Mouse (Mus musculus) granulocyte monocyte progenitor cell, adult 5-6 weeks (primary cell): ENCODE results near the gene Ylpm1. TPM values are rescaled to one million over a fixed set of nuclear protein-coding genes. Genes with fewer than 3 reads are reported as not detected.
A peak's percentile ranks its signal among the peaks of the same experiment; 100 is the strongest.

Experiments
- ATAC-seq: replicated peaks from 2 replicates; pipeline ENCODE4 v1.8.0; 2016; ENCODE audit warnings: mild to moderate bottlenecking, moderate TSS enrichment, inconsistent platforms; ENCODE audit not compliant: poor library complexity, severe bottlenecking
- total RNA-seq, 2 experiments: library from RNA; stranded (forward) in 1 of 2; stranded (reverse) in 1 of 2; fragments of 200-712, 200-1000 nt in 1 of 2; fragments of >200 nt in 1 of 2; fragmentation: Nextera tagmentation in 1 of 2; gene quantifications; 2 replicates each; pipeline ENCODE4 v1.2.3; 2014 to 2017

Ylpm1 gene
- total RNA-seq, 2 experiments from 2014 or later: 50.5 to 88.8 TPM

GRCm38 (mm10) chr12:85006206-85006605, 10.1 kb downstream of the Ylpm1 start:
- no peak for ATAC-seq

GRCm38 (mm10) chr12:85007021-85007420, 10.9 kb downstream of the Ylpm1 start:
- ATAC-seq: no peak

GRCm38 (mm10) chr12:85009776-85010175, 13.7 kb downstream of the Ylpm1 start:
- no peak for ATAC-seq

- ATAC-seq: no peak
These were observed 14.4 kb downstream of the Ylpm1 start for GRCm38 (mm10) chr12:85010541-85010940.

GRCm38 (mm10) chr12:85012185-85012584, 16.1 kb downstream of the Ylpm1 start:
- no peak for ATAC-seq

GRCm38 (mm10) chr12:85022071-85022470, 25.9 kb downstream of the Ylpm1 start:
- no peak for ATAC-seq

GRCm38 (mm10) chr12:85032710-85033109, 36.6 kb downstream of the Ylpm1 start:
- peak; percentile 40 for ATAC-seq

- ATAC-seq: no peak
These were observed 55.1 kb downstream of the Ylpm1 start for GRCm38 (mm10) chr12:85051218-85051617.

GRCm38 (mm10) chr12:85071043-85071442, 74.9 kb downstream of the Ylpm1 start:
- ATAC-seq: no peak

GRCm38 (mm10) chr12:85077100-85077499, 81.0 kb downstream of the Ylpm1 start:
- ATAC-seq: no peak

- ATAC-seq: no peak
These were observed 88.1 kb downstream of the Ylpm1 start for GRCm38 (mm10) chr12:85084257-85084656.

- ATAC-seq: no peak
These were observed 88.8 kb downstream of the Ylpm1 start for GRCm38 (mm10) chr12:85084941-85085340.

- no peak for ATAC-seq
These were observed 91.7 kb downstream of the Ylpm1 start for GRCm38 (mm10) chr12:85087845-85088244.

- no peak for ATAC-seq
These were observed 95.1 kb downstream of the Ylpm1 start for GRCm38 (mm10) chr12:85091190-85091589.

- ATAC-seq: peak; percentile 37; the same call in 1 of the 2 replicates
These were observed 96.1 kb downstream of the Ylpm1 start for GRCm38 (mm10) chr12:85092214-85092613.

- ATAC-seq: peak; percentile 87
These were observed 97.9 kb downstream of the Ylpm1 start for GRCm38 (mm10) chr12:85094010-85094409.

- no peak for ATAC-seq
These were observed 98.6 kb downstream of the Ylpm1 start for GRCm38 (mm10) chr12:85094706-85095105.

GRCm38 (mm10) chr12:85095146-85095545, 99.0 kb downstream of the Ylpm1 start:
- ATAC-seq: no peak

GRCm38 (mm10) chr12:85095859-85096258, 99.7 kb downstream of the Ylpm1 start:
- ATAC-seq: no peak

GRCm38 (mm10) chr12:85101001-85101400, 104.9 kb downstream of the Ylpm1 start:
- no peak for ATAC-seq

- no peak for ATAC-seq
These were observed 105.5 kb downstream of the Ylpm1 start for GRCm38 (mm10) chr12:85101521-85102106.

- ATAC-seq: no peak
These were observed 107.0 kb downstream of the Ylpm1 start for GRCm38 (mm10) chr12:85103096-85103495.

- ATAC-seq: no peak
These were observed 108.7 kb downstream of the Ylpm1 start for GRCm38 (mm10) chr12:85104789-85105188.
